Mouse (Mus musculus) ES-E14 (cell line): ENCODE measurements around the gene Nkain2. TPM values are rescaled to one million over a fixed set of nuclear protein-coding genes. Genes with fewer than 3 reads are reported as not detected.

Experiments used
- DNase-seq: peaks from one replicate; pipeline ENCODE4 v3.0.0-alpha.2; 2013; ENCODE audit warnings: low read depth, low spot score
- H3K27ac ChIP-seq: 2 replicates; pipeline ENCODE4 v1.5.1; 2012; ENCODE audit warnings: low read depth, mild to moderate bottlenecking, low read length, moderate library complexity, mixed read lengths; ENCODE audit not compliant: poor library complexity, insufficient read depth, severe bottlenecking
- H3K36me3 ChIP-seq: 2 replicates; pipeline ENCODE4 v1.6.1; 2012; ENCODE audit warnings: mild to moderate bottlenecking, low read length, moderate library complexity, mixed read lengths; ENCODE audit not compliant: control insufficient read depth, poor library complexity, insufficient read depth, severe bottlenecking
- H3K4me1 ChIP-seq, 2 experiments: fragments of 150-350 bp in 1 of 2; sonication (generic) in 1 of 2; 2 replicates each; pipeline ENCODE4 v1.6.1; 2012; ENCODE audit warnings: low read length in 2 of 2, mild to moderate bottlenecking in 1 of 2, mixed read lengths in 1 of 2; ENCODE audit not compliant: control insufficient read depth in 2 of 2, insufficient read depth in 2 of 2, poor library complexity in 1 of 2
- H3K4me3 ChIP-seq, 2 experiments: fragments of 150-350 bp in 1 of 2; sonication (generic) in 1 of 2; 2 replicates each; pipeline ENCODE4 v1.5.1; 2012; ENCODE audit warnings: low read length in 2 of 2, low read depth in 1 of 2, mild to moderate bottlenecking in 1 of 2, mixed read lengths in 1 of 2; ENCODE audit not compliant: insufficient read depth in 1 of 2, poor library complexity in 1 of 2, severe bottlenecking in 1 of 2
- H3K9ac ChIP-seq: 2 replicates; pipeline ENCODE4 v1.6.1; 2012; ENCODE audit warnings: low read depth, mild to moderate bottlenecking, low read length, mixed read lengths; ENCODE audit not compliant: poor library complexity, insufficient read depth, severe bottlenecking
- H3K9me3 ChIP-seq: fragments of 150-350 bp; sonication (generic); 2 replicates; pipeline ENCODE4 v1.6.1; 2012; ENCODE audit warnings: low read depth, mild to moderate bottlenecking, low read length; ENCODE audit not compliant: control insufficient read depth, insufficient read depth
- CHD2 ChIP-seq: IDR thresholded peaks from 2 replicates; pipeline ENCODE4 v1.6.1; 2014; ENCODE audit warnings: mild to moderate bottlenecking, low read depth, low read length, inconsistent platforms
- HCFC1 ChIP-seq: IDR thresholded peaks from 2 replicates; pipeline ENCODE4 v1.6.1; 2012; ENCODE audit warnings: low read length, inconsistent platforms, borderline replicate concordance; ENCODE audit not compliant: insufficient read depth
- MAFK ChIP-seq: IDR thresholded peaks from 2 replicates; pipeline ENCODE4 v1.6.1; 2014; ENCODE audit warnings: mild to moderate bottlenecking, low read depth, low read length, inconsistent platforms; ENCODE audit not compliant: insufficient read depth
- ZC3H11A ChIP-seq: IDR thresholded peaks from 2 replicates; pipeline ENCODE4 v1.6.1; 2012; ENCODE audit warnings: low read depth, mild to moderate bottlenecking, inconsistent platforms, low read length, borderline replicate concordance
- ZNF384 ChIP-seq: IDR thresholded peaks from 2 replicates; pipeline ENCODE4 v1.6.1; 2012; ENCODE audit warnings: low read depth, low read length, inconsistent platforms
- in situ Hi-C, 2 experiments: fragments of 600-800 bp; cut with MboI; formaldehyde crosslinking; loops; one replicate each; pipeline ENCODE4 v1.15.1; 2025; ENCODE audit warnings: low sequenced_read_pairs in 2 of 2, inconsistent platforms in 1 of 2; ENCODE audit not compliant: unreplicated experiment in 2 of 2
- total RNA-seq: library from RNA; depleted of rRNA; stranded (reverse); fragments of 300-350 nt; gene quantifications from 2 replicates; pipeline ENCODE4 v1.2.3, GENCODE M21; 2012

Nkain2 gene
- total RNA-seq, 1 experiment: 0.45 TPM

GRCm38 (mm10) chr10:32881977-32882376, 8.3 kb downstream of the Nkain2 start:
- no peak overlapping the region for H3K27ac ChIP-seq
- no peaks in the 10 kb centered on the region for H3K9me3 ChIP-seq
- DNase-seq: no peak
- H3K4me1 ChIP-seq: no peaks in the 10 kb centered on the region
- TF ChIP-seq ZC3H11A (no peak), CHD2 (no peak), HCFC1 (no peak), MAFK (no peak), ZNF384 (no peak)
- in situ Hi-C loops: no loop called here
- H3K4me3 ChIP-seq: no peak overlapping the region
- H3K36me3 ChIP-seq: no peaks in the 10 kb centered on the region
- H3K9ac ChIP-seq: no peak overlapping the region

- no peak for DNase-seq
- in situ Hi-C loops: no loop called here
- TF ChIP-seq HCFC1: no peak
- H3K4me3 ChIP-seq: no peak overlapping the region
- no peak overlapping the region for H3K27ac ChIP-seq
- no peaks in the 10 kb centered on the region for H3K4me1 ChIP-seq
- no peaks in the 10 kb centered on the region for H3K36me3 ChIP-seq
- H3K9ac ChIP-seq: no peak overlapping the region
- H3K9me3 ChIP-seq: no peaks in the 10 kb centered on the region
Observed at GRCm38 (mm10) chr10:32870691-32871406, 19.4 kb downstream of the Nkain2 start.

GRCm38 (mm10) chr10:32869541-32869940, 20.7 kb downstream of the Nkain2 start:
- Histone ChIP-seq H3K36me3 (no peaks in the 10 kb centered on the region), H3K9ac (no peak overlapping the region), H3K4me3 (no peak overlapping the region), H3K4me1 (no peaks in the 10 kb centered on the region), H3K9me3 (no peaks in the 10 kb centered on the region), H3K27ac (no peak overlapping the region)
- no peak for TF ChIP-seq MAFK
- no peak for TF ChIP-seq HCFC1
- no peak for TF ChIP-seq ZC3H11A
- TF ChIP-seq ZNF384: no peak
- no peak for TF ChIP-seq CHD2
- DNase-seq: no peak
- in situ Hi-C loops: no loop called here

DNA sequence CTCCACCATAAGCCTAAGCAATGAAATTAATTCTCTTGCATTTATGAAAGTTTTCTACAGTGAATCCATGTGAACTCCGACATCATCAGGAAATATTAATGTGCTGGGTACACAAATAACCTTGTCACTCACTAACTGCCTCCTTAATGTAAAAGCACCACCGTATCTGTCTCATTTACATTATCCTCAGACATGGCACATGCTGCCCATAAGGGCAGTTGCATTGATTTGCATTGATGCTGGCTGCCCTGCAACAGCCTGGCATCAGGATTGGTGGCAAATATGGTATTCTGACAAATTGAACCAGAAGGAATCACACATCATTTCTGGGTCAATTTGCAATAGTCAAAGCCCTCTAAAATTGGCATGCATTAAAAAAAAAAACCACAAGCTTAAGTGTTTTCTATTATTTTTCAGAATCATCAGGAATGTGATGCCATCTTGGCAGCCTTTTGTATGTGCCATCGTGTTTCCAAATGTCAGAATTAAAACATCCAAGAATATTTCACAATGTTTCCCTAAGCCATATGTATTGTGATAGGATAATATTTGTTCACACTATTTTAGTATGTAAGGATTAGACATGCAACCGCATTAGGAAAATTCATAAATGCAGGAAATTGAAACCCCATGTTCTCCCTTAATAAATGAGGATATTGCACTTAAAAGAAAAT, 74.9 kb downstream of the Nkain2 start:
- TF ChIP-seq ZNF384: no peak
- TF ChIP-seq ZC3H11A: no peak
- TF ChIP-seq MAFK: no peak
- no peak for TF ChIP-seq HCFC1
- TF ChIP-seq CHD2: no peak
- DNase-seq: no peak
- H3K36me3 ChIP-seq: no peaks in the 10 kb centered on the region

GRCm38 (mm10) chr10:32796215-32796614, 94.0 kb downstream of the Nkain2 start:
- Histone ChIP-seq H3K4me1 (no peaks in the 10 kb centered on the region), H3K27ac (no peak overlapping the region), H3K4me3 (no peak overlapping the region), H3K9me3 (no peaks in the 10 kb centered on the region), H3K9ac (no peak overlapping the region), H3K36me3 (no peaks in the 10 kb centered on the region)
- DNase-seq: no peak
- in situ Hi-C loops: no loop called here
- TF ChIP-seq MAFK: no peak
- no peak for TF ChIP-seq ZNF384
- TF ChIP-seq CHD2: no peak

More for the DNA sequence above, 74.9 kb downstream of the Nkain2 start:
- no peak overlapping the region for H3K4me3 ChIP-seq
- H3K4me1 ChIP-seq: no peaks in the 10 kb centered on the region
- H3K9me3 ChIP-seq: no peaks in the 10 kb centered on the region
- no peak overlapping the region for H3K27ac ChIP-seq
- no peak overlapping the region for H3K9ac ChIP-seq
- in situ Hi-C loops: no loop called here
